Mouse (Mus musculus) olfactory bulb, adult 2 months (tissue): Measurements from ENCODE around the gene Atp6v1a.

Source experiments
- CTCF ChIP-seq: fragments of 200-500 bp; IDR thresholded peaks from 2 replicates; pipeline ENCODE4 v1.5.1; 2012; ENCODE audit warnings: low read depth, mild to moderate bottlenecking, low read length, moderate library complexity; ENCODE audit not compliant: insufficient read depth
- POLR2A ChIP-seq: fragments of 200-500 bp; IDR thresholded peaks from 2 replicates; pipeline ENCODE4 v1.6.1; 2012; ENCODE audit warnings: mild to moderate bottlenecking, low read depth, low read length, moderate library complexity; ENCODE audit not compliant: insufficient read depth

DNA sequence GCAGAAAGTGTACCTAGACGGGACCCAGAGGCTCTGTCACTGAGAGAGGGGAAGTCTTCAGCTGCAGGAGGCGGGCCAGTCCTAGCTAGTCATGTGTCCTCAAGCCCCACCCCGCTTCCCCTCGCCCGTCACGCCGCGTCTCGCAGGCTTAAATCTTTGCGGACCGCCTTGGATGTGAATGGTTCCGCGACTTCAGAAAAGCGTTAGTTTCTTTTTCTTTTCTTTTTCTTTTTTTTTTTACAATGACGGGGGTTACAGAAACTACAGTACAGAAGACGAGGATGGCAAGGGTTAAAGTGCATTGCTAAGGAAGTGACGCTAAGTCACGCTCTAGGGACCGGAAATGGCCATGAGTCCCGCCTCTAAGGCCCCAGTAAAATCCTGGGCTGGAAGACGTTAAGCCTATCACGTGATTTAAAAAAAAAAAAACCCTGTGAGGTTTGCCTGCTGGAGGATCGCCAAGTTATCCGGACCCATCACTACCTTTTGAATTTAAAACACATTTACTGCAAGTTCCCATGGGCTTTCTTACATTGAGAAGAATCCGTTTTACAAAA lies 448 bp downstream of the Atp6v1a start:
- TF ChIP-seq POLR2A = peak; percentile 29; the same call in 1 of the 2 replicates
- no peak for TF ChIP-seq CTCF
